Mouse (Mus musculus): ENCODE measurements around the gene Rcl1.

GRCm38 (mm10) chr19:29054594-29054993 lies 46.6 kb upstream of the Rcl1 start:
- TF ChIP-seq CTCF (IDR thresholded peaks at IDR 0.05; ENCODE audit: extremely low read depth, insufficient read depth, insufficient read length, insufficient replicate concordance) (no peak), POLR2A (IDR thresholded peaks at IDR 0.05; ENCODE audit: low read depth, low read length) (no peak)
